Mouse (Mus musculus): ENCODE measurements around the gene Znfx1. TPM values are rescaled to one million over a fixed set of nuclear protein-coding genes. Genes with fewer than 3 reads are reported as not detected.
A peak's percentile ranks its signal among the peaks of the same experiment; 100 is the strongest.

Znfx1 gene
- polyA plus RNA-seq, 1 experiment from 2014 or later: 9.8 TPM

DNA sequence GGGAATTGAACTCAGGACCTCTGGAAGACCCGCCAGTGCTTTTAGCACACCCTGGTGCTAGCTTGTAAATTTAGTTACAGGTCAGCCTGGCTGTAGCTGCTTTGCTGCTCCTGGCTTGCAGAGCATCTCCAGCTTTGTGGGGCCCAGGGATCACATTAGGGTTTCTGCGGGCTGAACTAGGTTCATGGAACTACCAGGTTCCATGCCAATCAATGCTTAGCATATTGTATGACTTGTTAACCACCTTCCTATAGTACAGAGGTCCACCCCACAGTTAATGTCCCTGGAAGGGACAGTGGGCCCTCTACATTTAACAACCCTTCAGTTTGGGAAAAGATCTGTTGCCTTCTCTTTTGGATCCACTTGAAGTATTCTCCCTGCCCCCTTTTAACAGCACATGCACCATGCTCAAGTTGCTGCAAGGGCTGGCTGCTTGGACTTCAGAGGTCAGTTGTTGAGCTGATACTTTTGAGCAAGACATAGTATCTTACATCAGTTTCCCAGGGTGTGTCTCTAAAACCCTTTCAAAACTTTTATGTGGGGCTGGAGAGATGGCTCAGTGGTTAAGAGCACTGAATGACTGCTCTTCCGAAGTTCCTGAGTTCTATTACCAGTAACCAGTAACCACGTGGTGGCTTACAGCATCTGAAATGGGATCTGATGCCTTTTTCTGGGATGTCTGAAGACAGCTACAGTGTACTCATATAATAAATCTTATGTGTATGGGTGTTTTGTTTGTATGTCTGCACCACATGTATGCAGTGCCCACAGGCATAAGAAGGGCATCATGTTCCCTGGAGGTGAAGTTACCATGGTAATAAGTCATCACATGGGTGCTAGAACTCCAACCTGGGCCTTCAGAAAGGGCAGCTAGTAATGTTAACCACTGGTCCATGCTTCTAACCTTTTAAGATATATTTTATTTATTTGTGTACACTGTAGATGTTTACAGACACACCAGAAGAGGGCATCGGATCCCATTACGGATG, 4.0 kb upstream of the Znfx1 start:
- Histone ChIP-seq H3K4me1 (ENCODE audit: insufficient read depth, low read depth, low read length) (peaks cover 10% of the 10 kb centered on the region; the same call in 1 of the 2 replicates), H3K4me2 (replicated peaks; ENCODE audit: low read depth, low read length) (no peak overlapping the region), H3K9me3 (ENCODE audit: low read length) (no peaks in the 10 kb centered on the region), H3K27me3 (replicated peaks; ENCODE audit: insufficient read depth, low read length) (no peaks in the 10 kb centered on the region), H3K9ac (replicated peaks; ENCODE audit: low read depth) (no peak overlapping the region), H3K4me3 (ENCODE audit: low read depth, low read length) (no peak overlapping the region), H3K36me3 (ENCODE audit: insufficient read depth, low read length) (peaks cover 10% of the 10 kb centered on the region), H3K27ac (ENCODE audit: low read length) (no peak overlapping the region)
- ATAC-seq (no peak), DNase-seq (ENCODE audit: low spot score) (no peak)
- TF ChIP-seq EP300 (IDR thresholded peaks at IDR 0.05): no peak
- no peak for TF ChIP-seq CTCF (IDR thresholded peaks at IDR 0.05)
- whole genome bisulfite sequencing: 28% methylated on average over 6 of the region's 6 CpGs

- no peak for DNase-seq (ENCODE audit: low spot score)
- Histone ChIP-seq H3K4me3 (ENCODE audit: low read depth, low read length) (no peak overlapping the region), H3K4me1 (ENCODE audit: insufficient read depth, low read depth, low read length) (peaks cover 12% of the 10 kb centered on the region), H3K4me2 (replicated peaks; ENCODE audit: low read depth, low read length) (no peak overlapping the region), H3K9ac (replicated peaks; ENCODE audit: low read depth) (no peak overlapping the region), H3K27ac (ENCODE audit: low read length) (no peak overlapping the region), H3K36me3 (ENCODE audit: insufficient read depth, low read length) (peaks cover 10% of the 10 kb centered on the region), H3K27me3 (replicated peaks; ENCODE audit: insufficient read depth, low read length) (no peaks in the 10 kb centered on the region), H3K9me3 (ENCODE audit: low read length) (no peaks in the 10 kb centered on the region)
- ATAC-seq: no peak
- WGBS: 57% methylated on average over 1 of the region's 1 CpGs
- no peak for TF ChIP-seq CTCF (IDR thresholded peaks at IDR 0.05)
- no peak for TF ChIP-seq EP300 (IDR thresholded peaks at IDR 0.05)
These were observed 3.2 kb upstream of the Znfx1 start for GRCm38 (mm10) chr2:167066031-167066430.

- Histone ChIP-seq H3K9ac (replicated peaks; ENCODE audit: low read depth) (0 out of 2 replicates have a peak overlapping the region, but pooled peaks have one; percentile 36), H3K27ac (ENCODE audit: low read length) (no peak overlapping the region), H3K4me2 (replicated peaks; ENCODE audit: low read depth, low read length) (peak overlapping the region; percentile 25), H3K27me3 (replicated peaks; ENCODE audit: insufficient read depth, low read length) (no peaks in the 10 kb centered on the region), H3K4me3 (ENCODE audit: low read depth, low read length) (peak overlapping the region; percentile 83; the same call in 1 of the 2 replicates), H3K4me1 (ENCODE audit: insufficient read depth, low read depth, low read length) (peaks cover 18% of the 10 kb centered on the region), H3K9me3 (ENCODE audit: low read length) (no peaks in the 10 kb centered on the region), H3K36me3 (ENCODE audit: insufficient read depth, low read length) (peaks cover 14% of the 10 kb centered on the region)
- no peak for TF ChIP-seq CTCF (IDR thresholded peaks at IDR 0.05)
- ATAC-seq: no peak
- 21% methylated on average over 9 of the region's 9 CpGs for WGBS
- no peak for DNase-seq (ENCODE audit: low spot score)
These were observed 1.9 kb upstream of the Znfx1 start for GRCm38 (mm10) chr2:167064601-167065295.

- WGBS: 2% methylated on average over 7 of the region's 7 CpGs
- ATAC-seq: no peak
- Histone ChIP-seq H3K4me1 (ENCODE audit: insufficient read depth, low read depth, low read length) (peaks cover 18% of the 10 kb centered on the region), H3K27me3 (replicated peaks; ENCODE audit: insufficient read depth, low read length) (no peaks in the 10 kb centered on the region), H3K27ac (ENCODE audit: low read length) (no peak overlapping the region), H3K9me3 (ENCODE audit: low read length) (no peaks in the 10 kb centered on the region), H3K4me2 (replicated peaks; ENCODE audit: low read depth, low read length) (peak overlapping the region; percentile 84), H3K4me3 (ENCODE audit: low read depth, low read length) (peak overlapping the region; percentile 83), H3K9ac (replicated peaks; ENCODE audit: low read depth) (peak overlapping the region; percentile 86), H3K36me3 (ENCODE audit: insufficient read depth, low read length) (peaks cover 14% of the 10 kb centered on the region)
- peak; percentile 31 for TF ChIP-seq CTCF (IDR thresholded peaks at IDR 0.05)
- TF ChIP-seq EP300 (IDR thresholded peaks at IDR 0.05): no peak
- no peak for DNase-seq (ENCODE audit: low spot score)
These were observed 1.2 kb upstream of the Znfx1 start for GRCm38 (mm10) chr2:167063906-167064496.

GRCm38 (mm10) chr2:167062497-167062911, 311 bp downstream of the Znfx1 start:
- Histone ChIP-seq H3K27me3 (replicated peaks; ENCODE audit: insufficient read depth, low read length) (no peaks in the 10 kb centered on the region), H3K36me3 (ENCODE audit: insufficient read depth, low read length) (peaks cover 14% of the 10 kb centered on the region), H3K4me3 (ENCODE audit: low read depth, low read length) (peak overlapping the region; percentile 83), H3K9me3 (ENCODE audit: low read length) (no peaks in the 10 kb centered on the region), H3K9ac (replicated peaks; ENCODE audit: low read depth) (peak overlapping the region; percentile 86), H3K4me2 (replicated peaks; ENCODE audit: low read depth, low read length) (peak overlapping the region; percentile 84), H3K27ac (ENCODE audit: low read length) (peak overlapping the region; percentile 94), H3K4me1 (ENCODE audit: insufficient read depth, low read depth, low read length) (peaks cover 18% of the 10 kb centered on the region)
- DNase-seq (ENCODE audit: low spot score): peak; percentile 99
- TF ChIP-seq EP300 (IDR thresholded peaks at IDR 0.05) (no peak), CTCF (IDR thresholded peaks at IDR 0.05) (no peak)
- ATAC-seq: peak; percentile 96
- WGBS: 0% methylated on average over 5 of the region's 60 CpGs
